Mouse (Mus musculus): ENCODE measurements at regions not wholly inside any gene's neighbourhood (a gene's known extent, or its start where the extent isn't known, plus 50 kb on each side); places are given as distances from the start of the nearest gene placed in this dataset.

DNA sequence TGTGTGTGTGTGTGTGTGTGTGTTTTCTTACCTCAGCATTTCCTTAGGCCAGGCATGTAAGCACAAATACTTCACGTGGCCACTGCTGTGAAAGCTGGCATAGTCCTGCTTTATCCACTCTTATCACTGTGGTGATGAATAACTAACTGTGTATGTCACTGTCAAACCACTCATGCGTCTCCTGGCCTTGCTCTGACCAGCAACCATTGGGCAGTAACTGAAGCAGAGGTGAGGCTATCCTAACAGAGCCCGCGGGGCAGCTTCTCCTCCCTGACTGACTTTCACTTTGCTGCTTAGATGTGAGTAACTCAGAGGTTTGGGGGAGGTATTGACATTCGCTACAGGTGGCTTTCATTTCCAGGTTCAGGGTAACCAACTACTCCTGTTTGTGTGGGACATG is 122.0 kb upstream of the Rnaseh2b start:
- H3K9me3 ChIP-seq, result no peaks in the 10 kb centered on the region
- no peaks in the 10 kb centered on the region for H3K4me1 ChIP-seq
- TF ChIP-seq FLI1 (IDR thresholded peaks at IDR 0.05; ENCODE audit: low read length), result no peak
- TF ChIP-seq GATA1 (IDR thresholded peaks at IDR 0.05; ENCODE audit: borderline replicate concordance, low read length), result no peak
- H3K36me3 ChIP-seq (replicated peaks; ENCODE audit: low read length), result no peaks in the 10 kb centered on the region
- H3K27me3 ChIP-seq (replicated peaks), result peaks cover 2% of the 10 kb centered on the region
- no peak overlapping the region for H3K4me3 ChIP-seq (replicated peaks)

DNA sequence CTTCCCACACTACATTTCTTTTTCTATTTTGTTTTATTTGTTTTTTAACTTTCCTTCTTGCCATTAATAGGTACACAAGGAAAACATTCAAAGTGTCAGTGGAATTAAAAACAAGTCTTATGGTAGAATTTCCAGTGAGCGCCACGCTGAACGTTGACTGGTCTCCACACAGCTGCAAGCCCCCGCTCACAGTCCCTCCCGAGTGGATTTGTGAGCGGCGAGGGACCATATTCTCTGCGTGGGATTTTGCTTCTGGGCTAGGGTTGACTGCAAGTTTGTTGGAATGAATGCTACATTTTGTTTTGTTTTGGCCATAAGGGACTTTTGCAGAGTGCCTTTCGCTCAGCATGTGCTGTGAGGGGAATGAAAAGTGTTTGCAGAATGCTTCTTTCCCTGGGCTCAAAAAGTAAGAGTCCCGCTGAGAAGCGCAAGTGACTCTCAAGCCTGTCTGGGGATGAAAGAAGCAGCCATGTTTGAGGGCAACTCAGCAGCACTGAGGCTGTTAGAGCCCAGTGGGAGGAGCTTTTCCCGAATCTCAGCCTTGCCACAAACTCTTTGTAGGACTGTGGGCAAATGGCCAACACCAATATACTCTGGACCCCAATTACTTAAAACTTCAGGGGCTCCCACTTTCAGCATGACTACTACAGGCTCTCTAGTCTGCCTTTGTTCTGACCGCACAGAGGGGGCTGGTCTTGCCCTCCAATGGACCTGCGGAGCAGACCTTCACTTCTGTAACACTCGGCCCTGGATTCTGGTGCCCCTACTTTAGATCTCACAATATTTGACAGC is 120.9 kb upstream of the Rnaseh2b start:
- Histone ChIP-seq H3K36me3 (replicated peaks; ENCODE audit: low read length) (no peaks in the 10 kb centered on the region), H3K4me3 (replicated peaks) (no peak overlapping the region), H3K4me1 (no peaks in the 10 kb centered on the region), H3K9me3 (no peaks in the 10 kb centered on the region), H3K27me3 (replicated peaks) (peaks cover 2% of the 10 kb centered on the region)
- TF ChIP-seq GATA1 (IDR thresholded peaks at IDR 0.05; ENCODE audit: borderline replicate concordance, low read length) (no peak), FLI1 (IDR thresholded peaks at IDR 0.05; ENCODE audit: low read length) (no peak)

DNA sequence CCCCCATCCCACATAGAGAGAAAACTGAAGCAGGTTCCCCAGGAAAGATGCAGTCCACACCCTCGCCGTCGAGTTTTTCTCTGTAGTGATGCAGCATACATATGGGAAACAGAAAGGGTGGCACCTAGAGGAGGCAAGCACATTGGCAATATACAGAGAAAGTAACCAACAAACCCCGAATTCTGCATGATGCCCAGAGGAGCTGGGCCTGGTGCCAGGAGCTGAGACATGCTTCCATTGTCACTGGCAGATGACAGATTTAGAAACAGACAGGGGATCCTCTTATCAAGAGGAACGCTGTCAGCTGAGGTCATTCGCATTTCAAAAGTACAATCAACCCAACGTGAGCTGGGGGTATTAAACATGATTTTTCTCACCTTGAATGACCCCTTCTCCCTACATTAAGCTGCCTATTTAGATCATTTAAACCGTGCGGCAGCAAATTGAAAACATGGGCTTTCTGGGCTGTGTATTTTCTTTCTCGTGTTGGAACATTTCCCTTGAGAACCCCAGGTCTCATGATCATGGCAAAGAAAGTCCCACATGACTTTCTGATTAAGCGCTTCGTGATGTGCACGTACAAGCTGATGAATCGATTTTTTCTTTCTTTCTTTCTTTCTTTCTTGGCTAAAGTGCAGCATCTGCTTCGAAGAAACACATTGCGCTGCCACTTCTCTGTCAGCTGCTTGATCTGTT is 118.4 kb upstream of the Rnaseh2b start:
- Histone ChIP-seq H3K4me1 (no peaks in the 10 kb centered on the region), H3K9me3 (no peaks in the 10 kb centered on the region), H3K4me3 (replicated peaks) (no peak overlapping the region), H3K27me3 (replicated peaks) (no peaks in the 10 kb centered on the region), H3K36me3 (replicated peaks; ENCODE audit: low read length) (no peaks in the 10 kb centered on the region)
- TF ChIP-seq GATA1 (IDR thresholded peaks at IDR 0.05; ENCODE audit: borderline replicate concordance, low read length) (no peak), FLI1 (IDR thresholded peaks at IDR 0.05; ENCODE audit: low read length) (no peak)

- Histone ChIP-seq H3K4me3 (replicated peaks) (no peak overlapping the region), H3K4me1 (no peaks in the 10 kb centered on the region), H3K27me3 (replicated peaks) (no peaks in the 10 kb centered on the region), H3K9me3 (peaks cover 5% of the 10 kb centered on the region; the same call in 1 of the 2 replicates), H3K36me3 (replicated peaks; ENCODE audit: low read length) (no peaks in the 10 kb centered on the region)
- no peak for TF ChIP-seq GATA1 (IDR thresholded peaks at IDR 0.05; ENCODE audit: borderline replicate concordance, low read length)
- no peak for TF ChIP-seq FLI1 (IDR thresholded peaks at IDR 0.05; ENCODE audit: low read length)
These were observed 116.9 kb upstream of the Rnaseh2b start for GRCm38 (mm10) chr14:62175384-62176048.

GRCm38 (mm10) chr14:62177509-62177908 is 114.9 kb upstream of the Rnaseh2b start:
- no peak overlapping the region for H3K4me3 ChIP-seq (replicated peaks)
- H3K4me1 ChIP-seq, result no peaks in the 10 kb centered on the region
- TF ChIP-seq FLI1 (IDR thresholded peaks at IDR 0.05; ENCODE audit: low read length) (no peak), GATA1 (IDR thresholded peaks at IDR 0.05; ENCODE audit: borderline replicate concordance, low read length) (no peak)
- H3K27me3 ChIP-seq (replicated peaks), result no peaks in the 10 kb centered on the region
- peaks cover 6% of the 10 kb centered on the region; the same call in 1 of the 2 replicates for H3K9me3 ChIP-seq
- no peaks in the 10 kb centered on the region for H3K36me3 ChIP-seq (replicated peaks; ENCODE audit: low read length)

GRCm38 (mm10) chr14:62187360-62187759 is 105.0 kb upstream of the Rnaseh2b start:
- Histone ChIP-seq H3K4me3 (replicated peaks) (no peak overlapping the region), H3K9me3 (no peaks in the 10 kb centered on the region), H3K27me3 (replicated peaks) (peaks cover 2% of the 10 kb centered on the region), H3K4me1 (no peaks in the 10 kb centered on the region), H3K36me3 (replicated peaks; ENCODE audit: low read length) (no peaks in the 10 kb centered on the region)
- TF ChIP-seq FLI1 (IDR thresholded peaks at IDR 0.05; ENCODE audit: low read length) (no peak), GATA1 (IDR thresholded peaks at IDR 0.05; ENCODE audit: borderline replicate concordance, low read length) (no peak)

DNA sequence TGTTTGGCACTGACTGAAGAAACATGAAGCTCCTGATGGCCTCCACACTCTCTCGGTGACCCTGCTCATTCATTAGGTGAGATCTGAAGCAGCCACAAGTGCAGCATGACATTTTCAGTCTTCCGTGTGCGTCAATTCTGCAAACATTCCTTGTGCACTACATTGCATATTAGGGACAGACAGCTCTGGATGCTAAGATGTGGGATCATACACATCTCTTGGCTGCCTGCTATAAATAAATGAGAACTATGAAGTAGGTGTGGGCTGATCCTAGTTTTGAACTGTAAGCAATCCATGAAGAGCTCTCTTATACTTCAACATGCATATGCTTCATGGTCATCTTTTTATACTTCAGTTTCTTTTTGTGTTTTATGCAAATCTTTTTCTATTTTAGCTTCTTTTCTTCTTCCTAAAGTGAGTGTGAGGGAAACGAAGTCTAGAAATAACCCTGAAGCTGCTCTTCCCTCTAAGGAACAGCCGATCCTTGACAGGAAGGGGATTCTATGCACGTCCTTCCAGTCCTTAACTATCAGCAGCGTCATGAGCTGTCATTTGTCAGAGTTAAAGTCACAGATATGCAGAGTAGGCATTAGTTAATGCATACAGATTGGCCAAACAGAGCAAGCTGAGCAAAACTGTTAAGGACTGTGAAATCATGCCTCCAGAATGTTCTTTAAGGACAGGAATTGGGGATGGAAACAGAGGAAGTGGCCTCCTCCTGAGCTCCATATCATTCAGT is 104.1 kb upstream of the Rnaseh2b start:
- Histone ChIP-seq H3K4me3 (replicated peaks) (no peak overlapping the region), H3K4me1 (no peaks in the 10 kb centered on the region), H3K9me3 (no peaks in the 10 kb centered on the region), H3K36me3 (replicated peaks; ENCODE audit: low read length) (no peaks in the 10 kb centered on the region), H3K27me3 (replicated peaks) (peaks cover 2% of the 10 kb centered on the region)
- TF ChIP-seq FLI1 (IDR thresholded peaks at IDR 0.05; ENCODE audit: low read length) (no peak), GATA1 (IDR thresholded peaks at IDR 0.05; ENCODE audit: borderline replicate concordance, low read length) (no peak)

GRCm38 (mm10) chr14:62191624-62192023 is 100.8 kb upstream of the Rnaseh2b start:
- Histone ChIP-seq H3K27me3 (replicated peaks) (peaks cover 5% of the 10 kb centered on the region), H3K4me1 (peaks cover under 1% of the 10 kb centered on the region; the same call in 1 of the 2 replicates), H3K36me3 (replicated peaks; ENCODE audit: low read length) (no peaks in the 10 kb centered on the region), H3K9me3 (no peaks in the 10 kb centered on the region), H3K4me3 (replicated peaks) (no peak overlapping the region)
- no peak for TF ChIP-seq FLI1 (IDR thresholded peaks at IDR 0.05; ENCODE audit: low read length)
- TF ChIP-seq GATA1 (IDR thresholded peaks at IDR 0.05; ENCODE audit: borderline replicate concordance, low read length), result no peak

- TF ChIP-seq GATA1 (IDR thresholded peaks at IDR 0.05; ENCODE audit: borderline replicate concordance, low read length), result no peak
- TF ChIP-seq FLI1 (IDR thresholded peaks at IDR 0.05; ENCODE audit: low read length), result no peak
- no peaks in the 10 kb centered on the region for H3K36me3 ChIP-seq (replicated peaks; ENCODE audit: low read length)
These were observed 99.6 kb upstream of the Rnaseh2b start for GRCm38 (mm10) chr14:62192814-62193213.

More at GRCm38 (mm10) chr14:62192814-62193213, 99.6 kb upstream of the Rnaseh2b start:
- Histone ChIP-seq H3K27me3 (replicated peaks) (peaks cover 6% of the 10 kb centered on the region), H3K9me3 (no peaks in the 10 kb centered on the region), H3K4me1 (peaks cover 4% of the 10 kb centered on the region; the same call in 1 of the 2 replicates), H3K4me3 (replicated peaks) (no peak overlapping the region)

All from megakaryocyte, embryonic 14.5 days (primary cell).